Mouse (Mus musculus): Measurements from ENCODE around the gene Med24. TPM values are rescaled to one million over a fixed set of nuclear protein-coding genes. Genes with fewer than 3 reads are reported as not detected.
"Not testable (repeated sequence)": the region's sequence is repeated elsewhere in the genome, so short reads cannot be mapped to it uniquely, and the experiment has no call there.

Med24 gene
- polyA plus RNA-seq, 1 experiment = 55.1 TPM

DNA sequence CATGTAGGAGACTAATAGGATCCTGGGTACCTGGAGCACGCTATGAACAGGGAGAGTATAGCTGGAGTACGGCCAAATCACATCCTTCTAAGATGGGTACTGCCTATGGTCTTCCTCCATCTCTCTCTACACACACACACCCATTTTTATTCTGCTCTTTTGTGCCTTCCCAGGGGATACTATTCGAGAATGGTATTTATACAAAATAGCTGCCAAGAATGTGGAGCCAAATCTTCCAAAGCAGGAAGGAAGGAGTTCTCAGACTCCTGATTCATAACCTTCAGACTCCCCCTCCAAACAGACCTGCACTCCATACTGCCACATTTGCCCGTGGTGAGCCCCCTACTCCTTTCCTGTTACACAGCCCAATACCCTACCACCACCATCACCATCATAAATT lies 1.5 kb upstream of the Med24 start:
- DNase-seq = no peak
- 35% methylated on average over 4 of the region's 4 CpGs for WGBS
- H3K4me3 ChIP-seq (replicated peaks; ENCODE audit: extremely low read depth, low read depth, low read length) = no peak overlapping the region
- H3K4me1 ChIP-seq (ENCODE audit: control insufficient read depth, insufficient read depth, low read length) = no peaks in the 10 kb centered on the region
- TF ChIP-seq CTCF (IDR thresholded peaks at IDR 0.05; ENCODE audit: insufficient read depth, low read length) (no peak), POLR2A (IDR thresholded peaks at IDR 0.05; ENCODE audit: borderline replicate concordance, extremely low read depth, low read depth, low read length) (no peak)

DNA sequence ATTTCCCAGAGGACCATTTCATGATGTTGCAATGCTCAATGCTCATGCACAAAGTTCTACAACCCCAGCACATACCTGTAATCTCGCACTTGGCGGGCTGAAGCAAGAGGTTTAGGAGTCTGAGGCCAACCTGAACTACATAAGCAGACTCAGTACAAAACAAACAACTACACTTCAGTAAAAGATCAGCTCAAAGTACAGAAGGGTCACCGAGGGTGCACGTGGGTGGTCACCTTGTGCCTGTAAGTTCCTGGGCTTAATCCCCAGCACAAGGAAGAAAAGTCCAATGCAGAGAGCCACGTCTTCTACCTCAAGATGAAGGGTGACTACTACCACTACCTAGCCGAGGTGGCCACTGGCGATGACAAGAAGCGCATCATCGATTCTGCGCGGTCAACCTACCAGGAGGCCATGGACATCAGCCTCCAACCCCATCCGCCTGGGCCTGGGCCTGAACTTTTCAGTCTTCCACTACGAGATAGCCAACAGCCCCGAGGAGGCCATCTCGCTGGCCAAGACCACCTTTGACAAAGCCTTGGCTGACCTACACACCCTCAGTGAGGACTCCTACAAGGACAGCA lies 3.2 kb downstream of the Med24 start:
- no peak for TF ChIP-seq CTCF (IDR thresholded peaks at IDR 0.05; ENCODE audit: insufficient read depth, low read length)
- TF ChIP-seq POLR2A (IDR thresholded peaks at IDR 0.05; ENCODE audit: borderline replicate concordance, extremely low read depth, low read depth, low read length) = no peak
- peaks cover 12% of the 10 kb centered on the region for H3K4me1 ChIP-seq (ENCODE audit: control insufficient read depth, insufficient read depth, low read length)
- no peak for DNase-seq
- WGBS = 93% methylated on average over 15 of the region's 15 CpGs
- H3K4me3 ChIP-seq (replicated peaks; ENCODE audit: extremely low read depth, low read depth, low read length) = no peak overlapping the region

DNA sequence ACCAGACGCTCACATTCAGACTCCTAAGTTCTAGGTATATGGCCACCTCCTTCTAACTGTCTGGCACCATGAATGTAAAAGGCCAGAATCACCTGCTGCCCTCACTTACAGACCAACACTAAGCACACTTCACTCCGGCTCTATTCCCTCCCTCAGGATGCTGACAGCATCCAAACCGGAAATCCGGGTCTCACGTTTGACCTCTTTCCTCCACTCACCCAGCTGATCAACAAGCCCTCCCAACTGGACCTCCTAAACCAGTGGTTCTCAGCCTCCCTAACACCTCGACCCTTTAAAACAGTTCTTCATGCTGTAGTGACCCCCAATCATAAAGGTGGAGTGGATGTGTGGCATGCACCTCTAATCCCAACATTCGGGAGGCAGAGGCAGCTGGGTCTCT lies 6.1 kb downstream of the Med24 start:
- TF ChIP-seq CTCF (IDR thresholded peaks at IDR 0.05; ENCODE audit: insufficient read depth, low read length) = no peak
- TF ChIP-seq POLR2A (IDR thresholded peaks at IDR 0.05; ENCODE audit: borderline replicate concordance, extremely low read depth, low read depth, low read length) = no peak
- DNase-seq = no peak
- Histone ChIP-seq H3K4me3 (replicated peaks; ENCODE audit: extremely low read depth, low read depth, low read length) (no peak overlapping the region), H3K4me1 (ENCODE audit: control insufficient read depth, insufficient read depth, low read length) (peaks cover 12% of the 10 kb centered on the region)
- 37% methylated on average over 7 of the region's 7 CpGs for WGBS

DNA sequence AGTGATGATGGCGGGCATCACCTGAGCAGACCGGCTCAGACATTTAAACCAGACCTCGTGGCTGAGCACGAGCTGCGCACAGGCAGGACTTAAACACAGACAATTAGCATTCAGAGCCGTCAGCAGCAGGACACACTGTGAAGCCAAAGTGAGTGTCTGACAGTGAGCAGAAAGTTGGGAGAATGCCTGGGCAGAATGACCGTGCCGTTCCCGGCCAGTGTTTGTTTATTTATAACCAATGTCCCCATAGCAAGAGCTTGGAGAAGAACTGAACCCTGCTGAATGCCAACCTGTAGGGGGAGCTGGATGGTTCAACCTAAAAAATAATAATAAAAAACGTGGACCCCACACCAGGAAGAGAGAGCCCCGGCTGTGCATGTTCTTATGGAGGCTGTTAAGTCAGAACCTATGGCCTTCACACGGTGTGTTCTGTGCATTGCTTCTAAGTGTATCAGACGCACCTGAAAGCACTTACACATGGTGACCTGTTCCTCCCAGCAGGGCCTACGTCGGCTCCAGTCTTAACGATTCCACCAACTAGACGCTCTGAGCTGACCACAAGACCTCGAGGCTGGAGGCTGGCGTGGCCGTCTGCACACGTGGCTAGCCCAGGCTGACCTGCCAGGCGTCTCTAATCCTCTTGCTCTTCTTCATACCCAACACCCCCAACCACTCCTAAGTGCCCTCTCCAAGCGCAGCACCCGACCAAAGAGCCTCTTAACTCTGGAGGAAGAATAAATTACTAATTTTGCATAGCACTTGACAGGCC lies 7.6 kb downstream of the Med24 start:
- TF ChIP-seq CTCF (IDR thresholded peaks at IDR 0.05; ENCODE audit: insufficient read depth, low read length) (peak; percentile 28), POLR2A (IDR thresholded peaks at IDR 0.05; ENCODE audit: borderline replicate concordance, extremely low read depth, low read depth, low read length) (peak; percentile 33; the same call in 1 of the 2 replicates)
- Histone ChIP-seq H3K4me1 (ENCODE audit: control insufficient read depth, insufficient read depth, low read length) (peaks cover 14% of the 10 kb centered on the region), H3K4me3 (replicated peaks; ENCODE audit: extremely low read depth, low read depth, low read length) (no peak overlapping the region)
- DNase-seq = peak; percentile 61
- WGBS = 35% methylated on average over 24 of the region's 24 CpGs

DNA sequence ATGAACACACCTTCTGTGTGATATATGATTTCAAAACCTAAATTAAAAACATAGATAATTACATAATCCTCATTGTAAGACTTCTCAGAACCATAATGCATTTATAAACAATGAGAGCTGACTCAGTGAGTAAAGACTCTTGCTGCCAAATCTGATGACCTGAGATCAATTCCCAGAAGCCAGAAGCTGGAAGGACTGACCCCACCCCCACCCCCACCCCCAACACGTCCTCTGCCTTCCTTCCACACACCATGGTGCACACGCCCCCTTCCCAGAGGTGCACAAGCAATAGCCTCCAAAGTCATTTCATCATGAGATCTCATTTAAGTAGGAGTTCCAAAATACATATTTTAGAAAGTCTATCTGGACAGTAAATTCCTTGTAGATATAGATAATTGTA lies 8.5 kb downstream of the Med24 start:
- 38% methylated on average over 2 of the region's 2 CpGs for WGBS
- Histone ChIP-seq H3K4me3 (replicated peaks; ENCODE audit: extremely low read depth, low read depth, low read length) (no peak overlapping the region), H3K4me1 (ENCODE audit: control insufficient read depth, insufficient read depth, low read length) (peaks cover 14% of the 10 kb centered on the region)
- no peak for TF ChIP-seq CTCF (IDR thresholded peaks at IDR 0.05; ENCODE audit: insufficient read depth, low read length)
- TF ChIP-seq POLR2A (IDR thresholded peaks at IDR 0.05; ENCODE audit: borderline replicate concordance, extremely low read depth, low read depth, low read length) = no peak
- no peak for DNase-seq

DNA sequence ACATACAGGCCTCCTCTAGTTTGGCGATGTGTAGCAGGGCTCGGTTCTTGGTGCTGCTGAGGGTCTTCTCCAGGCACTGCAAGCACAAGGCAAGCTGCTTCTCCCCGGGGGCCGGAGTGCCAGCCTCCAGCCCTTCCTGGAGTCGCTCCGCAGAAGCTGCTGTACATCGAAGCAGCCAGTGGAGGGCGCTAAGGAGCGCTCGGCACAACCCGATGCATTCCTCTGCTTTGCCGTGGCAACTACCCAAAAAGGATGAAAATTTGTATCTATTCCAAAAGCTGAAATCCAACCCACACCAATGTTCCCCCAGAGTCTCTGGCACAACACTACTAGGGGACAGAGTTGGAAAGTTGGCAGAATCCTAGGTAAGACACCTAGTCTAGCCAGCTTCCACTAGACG lies 11.3 kb downstream of the Med24 start:
- TF ChIP-seq POLR2A (IDR thresholded peaks at IDR 0.05; ENCODE audit: borderline replicate concordance, extremely low read depth, low read depth, low read length) (no peak), CTCF (IDR thresholded peaks at IDR 0.05; ENCODE audit: insufficient read depth, low read length) (peak; percentile 84)
- Histone ChIP-seq H3K4me3 (replicated peaks; ENCODE audit: extremely low read depth, low read depth, low read length) (no peak overlapping the region), H3K4me1 (ENCODE audit: control insufficient read depth, insufficient read depth, low read length) (peaks cover 14% of the 10 kb centered on the region)
- WGBS = 20% methylated on average over 13 of the region's 13 CpGs
- peak; percentile 70 for DNase-seq

DNA sequence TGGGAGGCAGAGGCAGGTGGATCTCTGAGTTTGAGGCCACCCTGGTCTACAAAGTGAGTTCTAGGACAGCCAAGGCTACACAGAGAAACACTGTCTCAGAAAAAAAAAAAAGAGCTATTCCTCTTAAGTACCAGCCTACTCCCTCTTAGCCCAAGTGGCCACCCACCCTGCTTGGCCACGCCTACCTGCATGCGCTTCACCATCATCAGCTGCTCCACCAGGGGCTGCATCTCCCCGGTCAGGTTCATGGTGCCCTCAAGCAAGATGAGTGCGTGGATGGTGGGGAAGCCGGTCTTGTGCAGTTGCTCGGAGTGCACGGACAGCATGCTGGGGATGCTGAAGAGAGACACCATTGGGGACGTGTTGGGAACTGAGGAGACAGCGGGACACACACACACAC lies 13.3 kb downstream of the Med24 start:
- no peak for TF ChIP-seq POLR2A (IDR thresholded peaks at IDR 0.05; ENCODE audit: borderline replicate concordance, extremely low read depth, low read depth, low read length)
- TF ChIP-seq CTCF (IDR thresholded peaks at IDR 0.05; ENCODE audit: insufficient read depth, low read length) = no peak
- no peak for DNase-seq
- 92% methylated on average over 9 of the region's 9 CpGs for WGBS

DNA sequence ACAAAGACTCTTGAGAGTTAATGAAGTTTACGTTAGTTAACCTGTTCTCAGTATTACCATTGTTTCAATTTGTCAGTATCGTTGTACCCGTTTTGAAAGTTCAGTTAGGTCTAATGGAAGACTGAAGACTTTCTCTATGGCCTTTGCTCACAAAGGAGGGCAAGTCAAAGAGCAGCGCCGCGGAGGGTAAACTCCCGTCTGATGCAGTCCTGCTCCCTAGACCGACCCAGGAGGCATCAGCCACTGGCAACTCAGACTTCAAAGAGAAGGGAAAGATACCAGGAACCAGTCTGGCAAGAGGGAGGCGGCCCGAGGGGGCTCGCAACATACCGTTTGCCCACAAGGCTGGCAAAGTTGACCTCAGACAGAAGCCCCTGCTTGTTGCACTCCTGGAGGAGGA lies 15.5 kb downstream of the Med24 start:
- WGBS = 74% methylated on average over 12 of the region's 12 CpGs
- no peak for DNase-seq

More for the DNA sequence above, 13.3 kb downstream of the Med24 start:
- H3K4me3 ChIP-seq (replicated peaks; ENCODE audit: extremely low read depth, low read depth, low read length) = no peak overlapping the region
- H3K4me1 ChIP-seq (ENCODE audit: control insufficient read depth, insufficient read depth, low read length) = peaks cover 4% of the 10 kb centered on the region; the same call in 1 of the 2 replicates

DNA sequence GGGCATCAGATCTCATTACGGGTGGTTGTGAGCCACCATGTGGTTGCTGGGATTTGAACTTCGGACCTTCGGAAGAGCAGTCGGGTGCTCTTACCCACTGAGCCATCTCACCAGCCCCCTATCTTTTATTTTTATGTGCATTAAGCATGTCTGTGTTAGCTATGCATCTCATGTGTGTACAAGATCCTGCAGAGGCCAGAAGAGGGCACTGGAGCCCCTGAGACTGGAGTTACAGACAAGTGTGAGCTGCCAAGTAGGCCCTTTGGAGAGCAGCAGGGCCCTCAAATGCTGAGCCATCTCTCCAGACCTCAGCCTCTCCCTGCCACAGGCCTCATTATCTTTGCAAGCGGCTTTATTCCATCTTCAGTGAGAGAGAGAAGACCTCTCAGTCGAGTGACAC lies 17.2 kb downstream of the Med24 start:
- H3K4me3 ChIP-seq (replicated peaks; ENCODE audit: extremely low read depth, low read depth, low read length); DNase-seq: not testable (repeated sequence)
- peaks cover 29% of the 10 kb centered on the region for H3K4me1 ChIP-seq (ENCODE audit: control insufficient read depth, insufficient read depth, low read length)
- peak; percentile 25; the same call in 1 of the 2 replicates for TF ChIP-seq CTCF (IDR thresholded peaks at IDR 0.05; ENCODE audit: insufficient read depth, low read length)
- 83% methylated on average over 6 of the region's 6 CpGs for WGBS

More for the DNA sequence above, 15.5 kb downstream of the Med24 start:
- Histone ChIP-seq H3K4me3 (replicated peaks; ENCODE audit: extremely low read depth, low read depth, low read length) (no peak overlapping the region), H3K4me1 (ENCODE audit: control insufficient read depth, insufficient read depth, low read length) (peaks cover 23% of the 10 kb centered on the region)
- no peak for TF ChIP-seq POLR2A (IDR thresholded peaks at IDR 0.05; ENCODE audit: borderline replicate concordance, extremely low read depth, low read depth, low read length)
- no peak for TF ChIP-seq CTCF (IDR thresholded peaks at IDR 0.05; ENCODE audit: insufficient read depth, low read length)

DNA sequence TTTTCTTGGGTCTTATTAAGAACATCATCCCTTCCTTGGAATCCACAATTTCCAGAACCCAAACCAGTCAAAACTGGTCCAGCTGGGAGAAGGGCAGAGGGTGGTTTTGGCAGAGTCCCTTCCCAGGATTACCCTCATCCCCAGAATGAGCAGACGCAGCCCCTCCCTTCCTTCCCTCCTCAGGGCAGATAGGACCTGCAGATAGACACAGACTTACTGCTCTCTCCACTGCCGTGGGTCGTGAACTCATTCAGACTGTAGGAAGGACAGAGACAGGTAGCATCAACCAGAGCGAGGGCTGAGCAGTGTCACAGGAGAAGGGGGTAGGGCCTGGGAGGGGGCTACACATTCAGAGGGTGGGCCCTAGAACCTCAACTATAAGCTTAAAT lies 18.2 kb downstream of the Med24 start:
- 57% methylated on average over 4 of the region's 4 CpGs for WGBS
- DNase-seq = no peak
- Histone ChIP-seq H3K4me3 (replicated peaks; ENCODE audit: extremely low read depth, low read depth, low read length) (no peak overlapping the region), H3K4me1 (ENCODE audit: control insufficient read depth, insufficient read depth, low read length) (peaks cover 29% of the 10 kb centered on the region)
- TF ChIP-seq POLR2A (IDR thresholded peaks at IDR 0.05; ENCODE audit: borderline replicate concordance, extremely low read depth, low read depth, low read length) (no peak), CTCF (IDR thresholded peaks at IDR 0.05; ENCODE audit: insufficient read depth, low read length) (no peak)
